Mouse (Mus musculus): ENCODE results near the gene Armh4. TPM values are rescaled to one million over a fixed set of nuclear protein-coding genes. Genes with fewer than 3 reads are reported as not detected.
"Not testable (repeated sequence)": the region's sequence is repeated elsewhere in the genome, so short reads cannot be mapped to it uniquely, and the experiment has no call there.

Armh4 gene
- polyA plus RNA-seq (2015; fragmentation: Nextera tagmentation; extraction: Ambion mirVana): 23.5 and 24.0 TPM in 2 replicates

GRCm38 (mm10) chr14:49782715-49783531 is at the start of gene Armh4:
Armh4 (minus strand) TSS chr14:49783383.
- whole genome bisulfite sequencing: 1% methylated on average over 24 of the region's 24 CpGs
- Histone ChIP-seq H3K9me3 (no peaks in the 10 kb centered on the region), H3K4me1 (replicated peaks) (peaks cover 25% of the 10 kb centered on the region), H3K36me3 (no peaks in the 10 kb centered on the region), H3K27me3 (no peaks in the 10 kb centered on the region), H3K27ac (replicated peaks) (peak within 1 kb of the TSS; percentile 80), H3K4me2 (peak within 1 kb of the TSS; percentile 88), H3K9ac (peak within 1 kb of the TSS; percentile 74), H3K4me3 (peak within 1 kb of the TSS; percentile 63)
- peak; percentile 99 for ATAC-seq (ENCODE audit: low FRiP score, low read depth)

- H3K36me3 ChIP-seq: no peaks in the 10 kb centered on the region
- H3K4me2 ChIP-seq: peak overlapping the region; percentile 51
- H3K9me3 ChIP-seq: no peaks in the 10 kb centered on the region
- 12% methylated on average over 17 of the region's 17 CpGs for WGBS
- peaks cover 3% of the 10 kb centered on the region; the same call in 1 of the 2 replicates for H3K4me1 ChIP-seq (replicated peaks)
- H3K4me3 ChIP-seq: peak overlapping the region; percentile 21
- ATAC-seq (ENCODE audit: low FRiP score, low read depth): peak; percentile 59; the same call in 1 of the 2 replicates
- no peak overlapping the region for H3K9ac ChIP-seq
- no peak overlapping the region for H3K27ac ChIP-seq (replicated peaks)
- H3K27me3 ChIP-seq: no peaks in the 10 kb centered on the region
Measured at GRCm38 (mm10) chr14:49829192-49830171, 46.3 kb upstream of the Armh4 start.

DNA sequence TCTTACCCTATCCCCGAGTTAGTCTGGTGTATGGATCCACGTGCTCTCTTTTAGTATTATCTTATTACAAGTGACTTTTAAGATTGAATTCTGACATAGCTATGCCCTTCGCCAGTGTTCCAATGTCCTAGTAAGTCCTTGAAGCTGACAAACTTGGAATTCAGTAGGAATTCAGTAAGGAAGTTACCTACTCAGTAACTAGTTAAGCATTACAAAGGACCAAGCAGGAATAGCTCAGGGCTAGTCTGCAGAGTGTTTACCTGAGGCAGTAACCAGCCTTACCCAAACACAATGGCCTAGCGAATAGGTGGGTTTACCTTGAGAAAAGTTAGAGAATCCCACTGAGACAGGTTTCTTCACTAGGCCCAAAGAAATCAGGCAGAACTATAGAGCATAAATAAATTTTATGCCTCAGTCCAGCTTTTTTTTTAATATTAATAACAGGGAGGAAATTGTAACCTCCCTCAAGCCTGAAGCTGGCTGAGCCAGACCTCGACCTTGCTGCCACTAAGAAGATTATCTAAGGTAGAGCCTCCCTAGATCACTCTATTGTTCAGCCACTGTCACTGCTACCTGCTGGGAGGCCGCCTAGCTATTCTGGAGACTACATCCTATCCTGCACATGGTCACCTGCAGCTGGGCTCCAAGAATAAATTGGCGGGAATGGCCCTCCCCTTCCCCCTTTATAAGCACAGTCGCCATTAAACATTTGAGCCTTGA is 36.7 kb upstream of the Armh4 start:
- H3K36me3 ChIP-seq; H3K9ac ChIP-seq; H3K27me3 ChIP-seq; H3K9me3 ChIP-seq; H3K4me1 ChIP-seq (replicated peaks); H3K27ac ChIP-seq (replicated peaks); H3K4me3 ChIP-seq; H3K4me2 ChIP-seq; ATAC-seq (ENCODE audit: low FRiP score, low read depth): not testable (repeated sequence)
- WGBS: 84% methylated on average over 8 of the region's 8 CpGs

- H3K9me3 ChIP-seq; H3K27ac ChIP-seq (replicated peaks); H3K4me1 ChIP-seq (replicated peaks); H3K9ac ChIP-seq; ATAC-seq (ENCODE audit: low FRiP score, low read depth); H3K27me3 ChIP-seq; H3K4me3 ChIP-seq; H3K4me2 ChIP-seq; H3K36me3 ChIP-seq: not testable (repeated sequence)
- 86% methylated on average over 6 of the region's 6 CpGs for WGBS
Measured at GRCm38 (mm10) chr14:49818713-49819208, 35.6 kb upstream of the Armh4 start.

DNA sequence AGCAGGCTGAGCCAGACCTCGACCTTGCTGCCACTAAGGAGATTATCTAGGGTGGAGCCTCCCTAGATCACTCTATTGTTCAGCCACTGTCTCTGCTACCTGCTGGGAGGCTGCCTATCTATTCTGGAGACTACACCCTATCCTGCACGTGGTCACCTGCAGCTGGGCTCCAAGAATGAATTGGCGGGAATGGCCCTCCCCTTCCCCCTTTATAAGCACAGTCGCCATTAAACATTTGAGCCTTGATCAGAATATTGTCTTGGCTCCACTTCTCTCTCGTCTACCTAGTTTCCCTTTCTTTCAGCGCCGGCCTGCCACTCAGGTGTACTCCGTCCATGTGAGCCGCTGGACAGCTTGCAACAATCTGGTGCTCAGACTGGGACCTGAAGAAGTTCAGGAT is 29.8 kb upstream of the Armh4 start:
- not testable (repeated sequence) for H3K27ac ChIP-seq (replicated peaks); ATAC-seq (ENCODE audit: low FRiP score, low read depth); H3K36me3 ChIP-seq; H3K9me3 ChIP-seq; H3K9ac ChIP-seq; H3K4me2 ChIP-seq; H3K27me3 ChIP-seq; H3K4me3 ChIP-seq; H3K4me1 ChIP-seq (replicated peaks)
- 90% methylated on average over 9 of the region's 9 CpGs for WGBS

GRCm38 (mm10) chr14:49805051-49805450 is 21.9 kb upstream of the Armh4 start:
- not testable (repeated sequence) for H3K4me3 ChIP-seq; ATAC-seq (ENCODE audit: low FRiP score, low read depth); H3K4me2 ChIP-seq; H3K4me1 ChIP-seq (replicated peaks); H3K9ac ChIP-seq; H3K27ac ChIP-seq (replicated peaks); H3K36me3 ChIP-seq; H3K9me3 ChIP-seq; H3K27me3 ChIP-seq

- H3K9me3 ChIP-seq: no peaks in the 10 kb centered on the region
- H3K27me3 ChIP-seq: no peaks in the 10 kb centered on the region
- H3K36me3 ChIP-seq: no peaks in the 10 kb centered on the region
- no peak overlapping the region for H3K4me3 ChIP-seq
- H3K27ac ChIP-seq (replicated peaks): no peak overlapping the region
- no peaks in the 10 kb centered on the region for H3K4me1 ChIP-seq (replicated peaks)
- H3K4me2 ChIP-seq: no peak overlapping the region
- H3K9ac ChIP-seq: no peak overlapping the region
- 11% methylated on average over 4 of the region's 4 CpGs for WGBS
- ATAC-seq (ENCODE audit: low FRiP score, low read depth): peak; percentile 71; the same call in 1 of the 2 replicates
Measured at GRCm38 (mm10) chr14:49801444-49801843, 18.3 kb upstream of the Armh4 start.

DNA sequence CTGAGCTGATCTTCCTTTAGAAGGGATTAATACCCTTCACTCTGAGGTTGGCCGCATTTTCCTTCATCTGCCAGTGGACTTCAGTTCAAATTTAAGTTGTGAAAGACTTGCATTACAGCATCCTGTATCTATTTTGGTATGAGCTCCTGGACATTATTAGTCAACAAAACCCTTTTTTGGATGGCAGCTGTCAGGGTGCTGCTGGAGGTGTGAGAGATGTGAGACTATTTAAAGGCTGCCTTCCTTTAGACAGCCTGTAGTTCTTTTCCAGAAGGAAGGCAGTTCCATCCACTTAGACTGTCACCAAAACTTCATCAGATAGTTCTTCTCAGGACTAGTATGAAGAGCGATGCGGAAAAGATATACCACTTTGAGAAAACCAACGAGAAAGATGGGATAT is 10.8 kb upstream of the Armh4 start:
- Histone ChIP-seq H3K9me3 (no peaks in the 10 kb centered on the region), H3K36me3 (no peaks in the 10 kb centered on the region), H3K9ac (no peak overlapping the region), H3K27ac (replicated peaks) (no peak overlapping the region), H3K27me3 (no peaks in the 10 kb centered on the region), H3K4me1 (replicated peaks) (no peaks in the 10 kb centered on the region), H3K4me2 (no peak overlapping the region), H3K4me3 (no peak overlapping the region)
- ATAC-seq (ENCODE audit: low FRiP score, low read depth): no peak
- WGBS: 91% methylated on average over 4 of the region's 4 CpGs

DNA sequence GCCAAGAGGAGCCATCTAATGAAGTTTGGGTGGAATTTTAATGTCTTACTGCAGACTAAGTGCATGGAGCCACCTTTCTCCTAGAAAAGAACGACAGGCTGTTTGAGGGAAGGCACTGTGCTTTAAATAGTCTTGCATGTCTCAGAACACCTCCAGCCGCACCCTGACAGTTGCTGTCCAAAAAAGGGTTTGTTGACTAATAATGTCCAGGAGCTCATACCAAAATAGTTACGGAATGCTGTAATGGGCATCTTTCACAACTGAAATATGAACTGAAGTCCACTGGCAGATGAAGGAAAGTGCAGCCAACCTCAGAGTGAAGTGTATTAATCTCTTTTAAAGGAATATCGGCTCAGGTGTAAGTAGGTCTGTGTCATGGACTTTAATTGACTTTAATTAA is 7.4 kb upstream of the Armh4 start:
- no peak overlapping the region for H3K4me3 ChIP-seq
- no peak for ATAC-seq (ENCODE audit: low FRiP score, low read depth)
- H3K4me1 ChIP-seq (replicated peaks): no peaks in the 10 kb centered on the region
- no peak overlapping the region for H3K4me2 ChIP-seq
- H3K27me3 ChIP-seq: no peaks in the 10 kb centered on the region
- H3K36me3 ChIP-seq: no peaks in the 10 kb centered on the region
- no peak overlapping the region for H3K9ac ChIP-seq
- no peaks in the 10 kb centered on the region for H3K9me3 ChIP-seq
- WGBS: 86% methylated on average over 4 of the region's 4 CpGs
- H3K27ac ChIP-seq (replicated peaks): no peak overlapping the region

GRCm38 (mm10) chr14:49785793-49786192 is 2.6 kb upstream of the Armh4 start:
- no peak overlapping the region for H3K9ac ChIP-seq

DNA sequence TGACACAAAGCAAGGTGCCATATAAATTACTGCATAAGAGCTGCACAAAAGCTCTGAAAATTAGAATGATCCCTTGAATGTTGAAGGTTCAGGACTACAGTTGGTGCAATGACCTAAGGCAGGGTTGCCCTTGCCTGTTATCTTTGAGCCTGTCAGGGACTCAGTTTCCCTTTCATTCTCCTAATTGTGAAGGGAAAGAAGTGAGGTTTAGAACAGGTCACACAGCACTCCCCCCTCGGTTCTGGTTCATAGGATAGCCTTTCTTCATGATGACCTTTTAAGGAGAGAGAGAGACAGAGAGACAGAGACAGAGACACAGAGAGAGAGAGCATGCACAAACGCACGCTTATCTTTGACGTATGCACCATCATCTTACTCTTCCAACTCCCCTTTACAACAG is 683 bp upstream of the Armh4 start:
- no peak for ATAC-seq (ENCODE audit: low FRiP score, low read depth)
- 79% methylated on average over 4 of the region's 4 CpGs for WGBS
- Histone ChIP-seq H3K9me3 (no peaks in the 10 kb centered on the region), H3K36me3 (no peaks in the 10 kb centered on the region), H3K27me3 (no peaks in the 10 kb centered on the region), H3K4me3 (peak overlapping the region; percentile 63), H3K9ac (no peak overlapping the region), H3K27ac (replicated peaks) (no peak overlapping the region), H3K4me2 (peak overlapping the region; percentile 88), H3K4me1 (replicated peaks) (peaks cover 25% of the 10 kb centered on the region)

More at GRCm38 (mm10) chr14:49785793-49786192, 2.6 kb upstream of the Armh4 start:
- WGBS: 63% methylated on average over 2 of the region's 2 CpGs
- Histone ChIP-seq H3K4me3 (no peak overlapping the region), H3K4me1 (replicated peaks) (peaks cover 19% of the 10 kb centered on the region), H3K27me3 (no peaks in the 10 kb centered on the region), H3K4me2 (no peak overlapping the region), H3K27ac (replicated peaks) (no peak overlapping the region), H3K9me3 (no peaks in the 10 kb centered on the region), H3K36me3 (no peaks in the 10 kb centered on the region)
- ATAC-seq (ENCODE audit: low FRiP score, low read depth): no peak

Data from hindbrain, embryonic 15.5 days (tissue).